Mouse (Mus musculus) liver, postnatal 0 days (tissue): ENCODE data around the gene Stag1.

ENCODE experiments used
- CTCF ChIP-seq: sonication (generic); IDR thresholded peaks from 2 replicates; pipeline ENCODE4 v1.5.1; 2016; ENCODE audit warnings: antibody characterized with exemption, low read depth
- EP300 ChIP-seq: IDR thresholded peaks from 2 replicates; pipeline ENCODE4 v1.6.1; 2016; ENCODE audit warnings: antibody characterized with exemption, low read depth, mild to moderate bottlenecking

DNA sequence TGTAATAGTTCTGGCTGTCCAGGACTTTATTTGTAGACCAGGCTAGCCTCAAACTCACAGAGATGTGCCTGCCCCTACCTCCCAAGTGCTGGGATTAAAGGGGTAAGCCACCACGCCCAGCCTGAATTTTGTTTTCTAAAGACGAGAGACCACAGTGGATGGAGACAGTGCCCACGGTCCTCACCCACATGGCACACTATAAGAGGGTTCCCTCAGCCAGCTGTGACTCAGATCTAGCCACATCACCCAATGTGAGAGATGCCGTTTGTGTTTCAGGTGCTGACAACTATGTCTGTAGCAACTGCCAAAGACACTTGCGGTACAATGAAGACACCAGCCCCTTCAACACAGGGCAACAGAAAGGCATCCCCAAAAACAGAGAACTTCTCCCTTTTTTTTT is 389.4 kb downstream of the Stag1 start:
- TF ChIP-seq CTCF, result no peak
- no peak for TF ChIP-seq EP300
